In the genomic region with DNA sequence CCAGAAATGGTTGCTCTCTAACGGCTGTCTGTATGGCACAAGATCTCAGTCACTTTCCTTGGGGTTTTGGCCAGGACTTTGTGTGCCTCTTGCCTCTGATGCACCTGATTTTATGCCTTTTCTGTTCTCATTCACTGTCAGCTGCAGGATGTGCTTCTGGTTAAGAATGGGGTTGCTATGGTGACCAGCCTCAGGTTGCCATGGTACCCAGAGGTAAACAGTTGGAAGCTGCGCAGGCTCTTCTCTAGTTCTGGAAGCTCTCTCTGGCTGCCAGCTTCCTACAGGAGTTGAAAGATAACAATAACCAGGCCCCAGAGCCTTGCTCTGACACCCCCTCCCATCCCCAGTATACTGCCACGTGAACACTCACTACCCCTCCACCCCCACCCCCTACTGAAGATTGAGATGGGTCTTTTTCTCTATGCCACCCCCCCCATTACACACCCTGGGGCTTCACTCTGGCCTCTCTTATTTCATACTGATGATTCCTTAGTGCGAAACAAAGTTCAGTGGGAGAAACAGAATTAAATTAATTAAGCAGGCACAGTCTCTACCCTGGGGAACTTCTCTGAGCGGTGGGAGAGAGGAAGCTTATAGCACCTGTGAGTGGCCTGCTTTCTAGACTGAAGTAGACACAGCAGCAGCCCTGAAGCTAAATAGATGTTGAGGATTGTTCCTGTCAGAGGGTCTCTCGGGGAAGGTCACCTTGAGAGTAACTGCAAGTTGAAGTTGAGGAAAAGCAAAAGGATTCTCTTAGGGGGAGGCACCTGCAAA, we compare ENCODE assay signal across 8 mouse cellular contexts. TPM values are rescaled to one million over a fixed set of nuclear protein-coding genes. Genes with fewer than 3 reads are reported as not detected.
DNase-seq lines count a peak whose midpoint lies in the region; ATAC-seq and TF ChIP-seq lines count a peak whose summit lies in the region.
"Had no signal": no experiment of that assay in that cellular context is flagged by ENCODE, and none has a peak within 500 bp of the region (broad histone marks: within the 10 kb centered on the region; RNA-seq: fewer than 3 reads in every experiment).

No protein-coding gene starts in this region.

- TF ChIP-seq EP300 in heart, adult 2 months (IDR thresholded peaks at IDR 0.05; ENCODE audit: insufficient read depth, low read depth, low read length) = no peak

- H3K27me3 ChIP-seq in embryonic facial prominence, embryonic 15.5 days = no peaks in the 10 kb centered on the region
- H3K27me3 ChIP-seq in intestine, embryonic 16.5 days (replicated peaks; ENCODE audit: control insufficient read depth, insufficient read depth, low read length) = no peaks in the 10 kb centered on the region
- peaks cover 9% of the 10 kb centered on the region for H3K27me3 ChIP-seq in midbrain, embryonic 13.5 days
- H3K27me3 ChIP-seq in heart, adult 2 months (ENCODE audit: control insufficient read depth, insufficient read depth, low read length) = no peaks in the 10 kb centered on the region
- H3K27me3 ChIP-seq in thymus, adult 2 months (ENCODE audit: control insufficient read depth, insufficient read depth, low read length) = no peaks in the 10 kb centered on the region; the same call in 1 of the 2 replicates
- H3K27me3 ChIP-seq: liver, embryonic 15.5 days had no signal

- intact Hi-C loops in heart, adult 2 months (cut with DNase I) = no loop called here

- DNase-seq in cerebellum, postnatal 10 days = peak; percentile 80 to 83
- DNase-seq in yolk sac, embryonic 10.5 days (ENCODE audit: low spot score) = peak; percentile 43
- no peak for DNase-seq in heart, adult 2 months
- no peak for DNase-seq in thymus, adult 2 months

- no peak for TF ChIP-seq POLR2A in heart, adult 2 months (IDR thresholded peaks at IDR 0.05; ENCODE audit: insufficient read depth, low read depth, low read length)
- TF ChIP-seq POLR2A in thymus, adult 2 months (IDR thresholded peaks at IDR 0.05; ENCODE audit: control insufficient read depth, extremely low read depth, insufficient read depth, low read length, poor library complexity) = no peak

- no peak for TF ChIP-seq CTCF in heart, adult 2 months (IDR thresholded peaks at IDR 0.05)
- TF ChIP-seq CTCF in thymus, adult 2 months (IDR thresholded peaks at IDR 0.05; ENCODE audit: borderline replicate concordance, control insufficient read depth, extremely low read depth, insufficient read depth, low read length, poor library complexity) = no peak

- no peaks in the 10 kb centered on the region for H3K9me3 ChIP-seq in embryonic facial prominence, embryonic 15.5 days (replicated peaks)
- H3K9me3 ChIP-seq in intestine, embryonic 16.5 days (ENCODE audit: control insufficient read depth, low read length) = no peaks in the 10 kb centered on the region
- H3K9me3 ChIP-seq in midbrain, embryonic 13.5 days = no peaks in the 10 kb centered on the region
- H3K9me3 ChIP-seq: liver, embryonic 15.5 days had no signal

- no peaks in the 10 kb centered on the region for H3K4me1 ChIP-seq in embryonic facial prominence, embryonic 15.5 days
- no peaks in the 10 kb centered on the region for H3K4me1 ChIP-seq in intestine, embryonic 16.5 days (ENCODE audit: control insufficient read depth, insufficient read depth, low read length)
- H3K4me1 ChIP-seq in midbrain, embryonic 13.5 days (replicated peaks) = peaks cover 31% of the 10 kb centered on the region
- H3K4me1 ChIP-seq in heart, adult 2 months (ENCODE audit: control insufficient read depth, insufficient read depth, low read length) = no peaks in the 10 kb centered on the region
- H3K4me1 ChIP-seq in thymus, adult 2 months (replicated peaks; ENCODE audit: control insufficient read depth, insufficient read depth, low read length) = no peaks in the 10 kb centered on the region
- H3K4me1 ChIP-seq: liver, embryonic 15.5 days had no signal

- no peaks in the 10 kb centered on the region for H3K36me3 ChIP-seq in embryonic facial prominence, embryonic 15.5 days
- H3K36me3 ChIP-seq in intestine, embryonic 16.5 days (ENCODE audit: control insufficient read depth, insufficient read depth, low read length) = no peaks in the 10 kb centered on the region
- H3K36me3 ChIP-seq in midbrain, embryonic 13.5 days = no peaks in the 10 kb centered on the region
- H3K36me3 ChIP-seq in heart, adult 2 months (ENCODE audit: control insufficient read depth, insufficient read depth, low read length) = no peaks in the 10 kb centered on the region
- no peaks in the 10 kb centered on the region for H3K36me3 ChIP-seq in thymus, adult 2 months (ENCODE audit: control insufficient read depth, insufficient read depth, low read length)
- H3K36me3 ChIP-seq: liver, embryonic 15.5 days had no signal

- WGBS in embryonic facial prominence, embryonic 15.5 days = 35% methylated on average over 6 of the region's 6 CpGs
- WGBS in intestine, embryonic 16.5 days = 25% methylated on average over 6 of the region's 6 CpGs
- WGBS in midbrain, embryonic 13.5 days = 29% methylated on average over 6 of the region's 6 CpGs
- WGBS in heart, adult 2 months = 49% methylated on average over 6 of the region's 6 CpGs
- WGBS in thymus, adult 2 months = 68% methylated on average over 6 of the region's 6 CpGs

- peak; percentile 27; the same call in 1 of the 2 replicates for ATAC-seq in embryonic facial prominence, embryonic 15.5 days (ENCODE audit: insufficient number of reproducible peaks, low FRiP score, low TSS enrichment, low read depth)
- ATAC-seq in intestine, embryonic 16.5 days = peak; percentile 52; the same call in 1 of the 2 replicates
- peak; percentile 95 for ATAC-seq in midbrain, embryonic 13.5 days

- no peak overlapping the region for H3K9ac ChIP-seq in embryonic facial prominence, embryonic 15.5 days
- no peak overlapping the region for H3K9ac ChIP-seq in intestine, embryonic 16.5 days (ENCODE audit: low read depth, low read length)
- H3K9ac ChIP-seq in midbrain, embryonic 13.5 days (replicated peaks) = no peak overlapping the region; the same call in 1 of the 2 replicates
- no peak overlapping the region for H3K9ac ChIP-seq in heart, adult 2 months (ENCODE audit: low read depth, low read length)
- H3K9ac ChIP-seq: liver, embryonic 15.5 days had no signal

- H3K27ac ChIP-seq in embryonic facial prominence, embryonic 15.5 days (replicated peaks) = no peak overlapping the region
- no peak overlapping the region for H3K27ac ChIP-seq in intestine, embryonic 16.5 days (ENCODE audit: low read length)
- H3K27ac ChIP-seq in midbrain, embryonic 13.5 days = peak overlapping the region; percentile 71
- no peak overlapping the region for H3K27ac ChIP-seq in heart, adult 2 months
- H3K27ac ChIP-seq in thymus, adult 2 months (ENCODE audit: control insufficient read depth, insufficient read depth, low read length) = no peak overlapping the region
- H3K27ac ChIP-seq: liver, embryonic 15.5 days had no signal

- H3K4me2 ChIP-seq in embryonic facial prominence, embryonic 15.5 days (replicated peaks) = no peak overlapping the region
- H3K4me2 ChIP-seq in intestine, embryonic 16.5 days (ENCODE audit: low read depth, low read length) = no peak overlapping the region
- H3K4me2 ChIP-seq in midbrain, embryonic 13.5 days (replicated peaks) = peak overlapping the region; percentile 31; the same call in 1 of the 2 replicates
- H3K4me2 ChIP-seq: liver, embryonic 15.5 days had no signal

- no peak overlapping the region for H3K4me3 ChIP-seq in embryonic facial prominence, embryonic 15.5 days (replicated peaks)
- no peak overlapping the region for H3K4me3 ChIP-seq in intestine, embryonic 16.5 days (ENCODE audit: low read length)
- H3K4me3 ChIP-seq in midbrain, embryonic 13.5 days (replicated peaks) = no peak overlapping the region
- no peak overlapping the region for H3K4me3 ChIP-seq in heart, adult 2 months
- no peak overlapping the region for H3K4me3 ChIP-seq in thymus, adult 2 months (ENCODE audit: control insufficient read depth, insufficient read depth, low read length)
- H3K4me3 ChIP-seq: liver, embryonic 15.5 days had no signal

- no peaks in the 10 kb centered on the region for H3K79me2 ChIP-seq in heart, adult 2 months (replicated peaks; ENCODE audit: control insufficient read depth, insufficient read depth, low read length)

RNA-seq across cellular contexts. Expression of gene Cnga3, which starts 6.1 kb away (rescaled TPM):
- polyA plus RNA-seq in embryonic facial prominence, embryonic 15.5 days (2015; fragmentation: Nextera tagmentation; extraction: Ambion mirVana) = 0.12 and 0.17 TPM in 2 replicates
- polyA plus RNA-seq in intestine, embryonic 16.5 days (2015; fragmentation: Nextera tagmentation; extraction: Ambion mirVana) = 0.12 and 0.21 TPM in 2 replicates
- polyA plus RNA-seq in midbrain, embryonic 13.5 days (2015; fragmentation: Nextera tagmentation; extraction: Ambion mirVana) = 0.15 and 0.16 TPM in 2 replicates
- 1 to 10 TPM; 1.4 to 1.5 TPM for total RNA-seq in heart, adult 2 months (2021)
- 1.5 and 2.3 TPM in 2 replicates for polyA plus RNA-seq in heart, adult 2 months (2012; rRNA removed)
- polyA plus RNA-seq in thymus, adult 2 months (2012; rRNA removed) = 0.09 and 0.23 TPM in 2 replicates
- polyA plus RNA-seq: liver, embryonic 15.5 days had no signal

Comparison
In these comparisons a context has a peak if more than half of its experiments do, and no peak if none do; other contexts are left out.
1. DNase-seq: peak in cerebellum, postnatal 10 days (2 of 2) and yolk sac, embryonic 10.5 days (single experiment); none in heart, adult 2 months (0 of 2) and thymus, adult 2 months (single experiment).
2. ATAC-seq: peak in every context shown above with its lines; median percentile 95 in midbrain, embryonic 13.5 days; 52 in intestine, embryonic 16.5 days; 27 in embryonic facial prominence, embryonic 15.5 days.